Mouse (Mus musculus): ENCODE data around the gene Hoxc6.

Hoxc6 gene

DNA sequence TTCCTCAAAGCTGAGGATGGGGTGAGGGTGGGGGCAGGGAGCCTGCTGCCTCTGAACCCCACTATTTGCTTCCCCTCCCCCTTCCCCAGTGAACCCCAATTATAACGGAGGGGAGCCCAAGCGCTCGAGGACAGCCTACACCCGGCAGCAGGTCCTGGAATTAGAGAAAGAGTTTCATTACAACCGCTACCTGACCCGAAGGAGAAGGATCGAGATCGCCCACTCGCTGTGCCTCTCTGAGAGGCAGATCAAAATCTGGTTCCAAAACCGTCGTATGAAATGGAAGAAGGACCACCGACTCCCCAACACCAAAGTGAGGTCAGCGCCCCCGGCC lies 37.5 kb downstream of the Hoxc6 start:
- in situ Hi-C loops (cut with MboI, MseI) = no loop called here

DNA sequence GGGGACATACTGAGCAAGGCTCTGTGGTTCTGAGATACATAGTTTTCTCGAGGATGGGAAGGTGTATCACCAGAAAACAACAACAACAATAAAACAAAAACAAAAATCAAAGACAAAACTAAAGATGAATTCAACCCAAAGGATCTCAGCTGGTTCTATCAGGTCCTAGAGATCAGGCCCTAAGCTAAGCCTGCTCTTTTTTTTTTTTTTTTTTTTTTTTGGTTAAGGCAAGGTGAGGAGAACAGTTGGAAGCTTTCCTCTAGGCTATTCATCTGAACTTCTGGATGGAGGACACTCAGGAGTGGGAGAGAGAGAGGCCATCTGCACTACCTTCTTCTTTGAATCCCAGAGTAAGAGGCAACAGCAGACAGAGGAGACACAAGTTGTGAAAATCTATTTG lies 39.5 kb downstream of the Hoxc6 start:
- in situ Hi-C loops (cut with MboI, MseI) = no loop called here

DNA sequence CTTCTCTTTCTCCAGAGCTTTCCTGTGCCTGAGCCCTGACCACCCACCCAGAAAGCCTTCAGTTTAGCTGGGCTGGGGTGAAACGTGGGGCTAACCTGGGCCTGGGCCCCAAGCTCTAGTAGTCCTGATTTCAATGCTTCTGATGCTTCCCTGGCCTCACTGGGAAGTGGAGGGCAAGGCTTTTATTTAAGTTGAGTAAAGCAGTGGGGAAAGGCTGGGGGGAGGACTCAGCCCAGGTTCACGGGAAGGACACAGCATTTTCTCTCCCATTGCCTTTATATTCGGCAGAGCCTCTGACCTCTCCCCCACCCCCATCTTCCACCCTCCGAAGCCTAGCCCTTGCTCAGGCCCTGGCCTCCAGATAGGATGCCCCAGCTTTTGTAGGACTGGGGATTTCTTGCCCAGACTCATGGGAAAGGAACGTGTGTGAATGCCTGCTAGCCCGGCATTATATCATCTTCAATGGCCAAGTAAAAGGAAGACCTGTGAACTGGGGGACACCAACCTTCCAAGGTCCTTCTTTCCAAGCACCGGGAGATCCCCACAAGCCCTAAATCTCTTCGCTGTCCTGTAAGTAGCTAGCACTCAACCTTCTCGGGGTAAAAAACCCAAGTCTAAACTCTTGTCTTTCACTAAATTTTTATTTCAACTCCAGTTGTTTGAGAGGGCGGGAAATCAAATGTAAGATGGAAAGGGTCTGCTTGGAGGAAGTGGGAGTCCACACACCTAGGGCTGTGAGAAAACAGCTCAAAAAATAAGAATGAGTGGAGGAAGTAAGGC lies 40.8 kb downstream of the Hoxc6 start:
- in situ Hi-C loops (cut with MboI, MseI) = no loop called here

- in situ Hi-C loops (cut with MboI, MseI) = no loop called here
Observed at GRCm38 (mm10) chr15:103039609-103040008, 41.6 kb downstream of the Hoxc6 start.

GRCm38 (mm10) chr15:103040601-103041000 lies 42.5 kb downstream of the Hoxc6 start:
- in situ Hi-C loops (cut with MboI, MseI) = no loop called here

DNA sequence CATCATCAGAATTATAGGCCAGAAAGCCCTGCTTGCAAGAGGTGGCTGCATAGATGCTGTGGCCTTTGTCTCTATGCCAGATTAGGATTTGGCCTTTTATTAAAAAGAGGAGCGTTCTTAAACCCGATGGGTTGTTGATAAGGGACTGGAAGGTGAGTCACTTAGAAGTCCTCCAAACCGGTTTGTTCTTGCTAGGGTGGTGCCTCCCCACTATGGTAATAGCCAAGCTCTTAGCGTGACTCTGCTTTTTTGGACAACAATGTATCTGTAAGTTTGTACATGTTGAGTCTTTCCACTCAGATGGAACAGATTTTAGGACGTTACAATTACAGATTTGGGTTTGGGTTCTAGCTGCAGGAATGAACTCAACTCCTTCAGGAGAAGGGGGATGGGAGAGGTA lies 43.6 kb downstream of the Hoxc6 start:
- in situ Hi-C loops (cut with MboI, MseI) = no loop called here

DNA sequence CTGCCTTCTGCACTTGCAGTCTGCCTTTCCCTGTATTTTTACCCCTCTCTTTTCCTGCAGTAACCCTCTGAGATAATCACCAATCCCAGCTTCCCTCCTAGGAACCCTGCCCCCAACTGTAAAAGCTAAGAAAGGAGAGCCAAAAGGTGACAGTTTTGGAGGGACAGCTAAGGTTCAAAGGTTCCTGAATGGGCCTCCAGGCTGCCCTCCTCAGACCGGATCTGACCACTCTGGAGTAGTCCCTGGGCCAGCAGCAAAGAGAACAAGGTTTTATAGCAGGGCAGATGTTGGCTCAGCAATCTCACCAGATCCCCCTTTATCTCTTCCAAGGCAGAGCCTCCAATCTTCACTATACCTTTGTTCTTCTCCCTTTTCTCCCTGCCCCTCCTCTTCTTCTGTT lies 44.2 kb downstream of the Hoxc6 start:
- in situ Hi-C loops (cut with MboI, MseI) = no loop called here

- in situ Hi-C loops (cut with MboI, MseI) = no loop called here
Observed at GRCm38 (mm10) chr15:103051670-103052069, 53.6 kb downstream of the Hoxc6 start.

GRCm38 (mm10) chr15:103053210-103053609 lies 55.2 kb downstream of the Hoxc6 start:
- in situ Hi-C loops (cut with MboI, MseI) = no loop called here

- in situ Hi-C loops (cut with MboI, MseI) = no loop called here
Observed at GRCm38 (mm10) chr15:103056396-103056795, 58.3 kb downstream of the Hoxc6 start.

DNA sequence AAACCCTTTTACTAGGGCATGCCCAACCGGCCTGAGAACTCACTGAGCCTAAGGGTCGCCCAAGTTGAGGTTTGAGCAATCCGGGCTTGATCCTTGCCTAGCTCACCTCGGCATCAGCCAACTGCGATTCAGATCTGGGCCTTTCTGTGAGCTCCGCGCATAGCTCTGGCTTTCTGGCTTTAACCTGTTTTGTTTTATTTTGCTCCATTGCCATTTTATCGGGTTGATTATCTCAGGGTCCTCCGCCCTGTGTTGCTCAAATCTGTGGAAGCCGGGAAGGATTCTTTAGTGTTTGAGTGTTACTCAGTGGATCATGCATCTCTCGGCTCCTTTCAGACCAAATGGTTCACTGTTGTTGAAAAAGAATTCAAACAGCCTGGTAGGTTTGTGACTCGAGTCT lies 60.7 kb downstream of the Hoxc6 start:
- in situ Hi-C loops (cut with MboI, MseI) = no loop called here

GRCm38 (mm10) chr15:103059393-103059992 lies 61.4 kb downstream of the Hoxc6 start:
- in situ Hi-C loops (cut with MboI, MseI) = no loop called here

GRCm38 (mm10) chr15:103060021-103060340 lies 61.9 kb downstream of the Hoxc6 start:
- in situ Hi-C loops (cut with MboI, MseI) = no loop called here

- in situ Hi-C loops (cut with MboI, MseI) = no loop called here
Observed at GRCm38 (mm10) chr15:103060341-103061130, 62.5 kb downstream of the Hoxc6 start.

DNA sequence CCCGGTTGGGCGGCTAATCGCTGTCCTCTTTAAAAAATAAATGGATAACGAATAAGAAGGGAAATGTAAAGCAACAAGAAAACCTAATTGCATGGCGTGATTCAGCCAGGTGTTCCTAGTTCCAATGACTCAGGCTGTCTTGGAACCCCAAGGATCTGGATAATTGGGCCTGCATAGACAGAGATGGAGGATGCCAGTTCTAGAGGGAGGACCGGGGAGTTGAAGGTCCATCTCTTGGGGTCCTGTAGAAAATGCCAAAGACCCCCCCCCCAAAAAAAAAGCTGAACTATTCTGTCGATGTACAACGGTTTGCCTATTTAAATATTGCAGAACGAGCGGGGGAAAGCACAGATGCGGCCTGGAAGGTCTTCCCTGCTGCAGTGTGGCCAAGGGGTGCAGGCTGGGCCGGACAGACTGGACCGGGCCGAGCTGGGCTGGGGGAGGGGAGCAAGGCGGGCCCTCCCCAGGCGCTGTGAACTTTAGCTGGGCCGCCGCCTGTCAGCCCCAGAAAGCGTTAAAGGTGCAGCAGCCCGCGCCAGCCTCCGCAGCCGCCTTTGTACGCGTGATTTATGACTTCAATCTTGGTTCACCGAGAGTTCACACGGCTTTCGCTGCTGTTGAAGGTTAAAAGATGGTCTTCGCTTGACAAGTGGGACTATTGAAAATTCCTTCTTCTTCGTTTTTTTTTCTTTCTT lies 63.2 kb downstream of the Hoxc6 start:
- in situ Hi-C loops (cut with MboI, MseI) = no loop called here
